Mouse (Mus musculus) hematopoietic stem cell, adult 5-6 weeks (primary cell): ENCODE measurements around the gene Hoxb3. TPM values are rescaled to one million over a fixed set of nuclear protein-coding genes. Genes with fewer than 3 reads are reported as not detected.

ENCODE experiments used
- ATAC-seq, 2 experiments: fragments of 125-278 bp in 1 of 2; replicated peaks in 1 of 2; 2 replicates each; pipeline ENCODE4 v1.8.0; 2016 to 2017; ENCODE audit warnings: inconsistent platforms in 2 of 2, mild to moderate bottlenecking in 2 of 2, moderate number of reproducible peaks in 2 of 2, low read depth in 1 of 2, moderate TSS enrichment in 1 of 2; ENCODE audit not compliant: low FRiP score in 2 of 2, poor library complexity in 2 of 2, severe bottlenecking in 2 of 2, insufficient read depth in 1 of 2, low TSS enrichment in 1 of 2
- total RNA-seq: library from RNA; stranded (forward); fragments of 172-1452, 232-1000 nt; gene quantifications from 2 replicates; pipeline ENCODE4 v1.2.3, GENCODE M21; 2017

Hoxb3 gene
- total RNA-seq, 1 experiment from 2014 or later = 9.4 TPM

DNA sequence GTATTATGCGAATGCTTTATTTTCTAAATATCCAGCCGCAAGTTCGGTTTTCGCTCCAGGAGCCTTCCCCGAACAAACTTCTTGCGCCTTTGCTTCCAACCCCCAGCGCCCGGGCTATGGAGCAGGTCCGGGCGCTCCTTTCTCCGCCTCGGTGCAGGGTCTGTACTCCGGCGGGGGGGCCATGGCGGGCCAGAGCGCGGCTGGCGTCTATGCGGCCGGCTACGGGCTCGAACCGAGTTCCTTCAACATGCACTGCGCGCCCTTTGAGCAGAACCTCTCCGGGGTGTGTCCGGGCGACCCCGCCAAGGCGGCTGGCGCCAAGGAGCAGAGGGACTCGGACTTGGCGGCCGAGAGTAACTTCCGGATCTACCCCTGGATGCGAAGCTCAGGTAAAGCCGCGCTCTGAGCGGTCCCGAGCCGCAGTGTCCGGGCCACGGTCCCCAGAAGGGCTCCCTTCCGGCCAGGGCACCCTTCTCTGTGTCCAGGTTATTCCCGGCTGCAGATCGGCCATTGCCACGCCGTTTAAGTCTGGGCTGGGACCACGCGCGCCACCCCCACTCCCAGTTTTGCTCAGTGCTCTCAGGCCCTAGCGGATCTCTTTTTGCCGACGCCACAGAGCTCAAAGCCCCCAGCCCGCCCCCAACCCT lies 36.3 kb upstream of the Hoxb3 start:
- ATAC-seq = no peak

DNA sequence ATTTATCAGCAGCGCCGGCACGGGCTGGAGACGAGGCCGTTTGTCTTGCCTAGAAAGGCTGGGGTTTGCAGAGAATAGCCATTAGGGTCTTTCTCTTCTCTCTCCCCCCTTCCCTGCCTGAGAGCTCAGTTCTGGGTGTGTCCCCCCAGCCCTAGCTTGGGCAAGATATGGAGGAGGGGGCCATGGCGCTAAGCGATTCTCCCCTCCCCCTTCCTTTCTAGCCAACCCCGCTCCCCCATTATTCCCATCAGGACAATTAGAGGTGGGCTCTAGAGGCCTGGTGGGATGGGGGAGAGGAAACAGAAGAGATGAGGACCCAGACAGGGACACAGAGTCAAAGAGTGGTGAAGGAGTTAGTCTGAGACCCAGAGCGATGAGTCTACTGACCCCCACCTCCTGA lies 35.7 kb upstream of the Hoxb3 start:
- no peak for ATAC-seq

DNA sequence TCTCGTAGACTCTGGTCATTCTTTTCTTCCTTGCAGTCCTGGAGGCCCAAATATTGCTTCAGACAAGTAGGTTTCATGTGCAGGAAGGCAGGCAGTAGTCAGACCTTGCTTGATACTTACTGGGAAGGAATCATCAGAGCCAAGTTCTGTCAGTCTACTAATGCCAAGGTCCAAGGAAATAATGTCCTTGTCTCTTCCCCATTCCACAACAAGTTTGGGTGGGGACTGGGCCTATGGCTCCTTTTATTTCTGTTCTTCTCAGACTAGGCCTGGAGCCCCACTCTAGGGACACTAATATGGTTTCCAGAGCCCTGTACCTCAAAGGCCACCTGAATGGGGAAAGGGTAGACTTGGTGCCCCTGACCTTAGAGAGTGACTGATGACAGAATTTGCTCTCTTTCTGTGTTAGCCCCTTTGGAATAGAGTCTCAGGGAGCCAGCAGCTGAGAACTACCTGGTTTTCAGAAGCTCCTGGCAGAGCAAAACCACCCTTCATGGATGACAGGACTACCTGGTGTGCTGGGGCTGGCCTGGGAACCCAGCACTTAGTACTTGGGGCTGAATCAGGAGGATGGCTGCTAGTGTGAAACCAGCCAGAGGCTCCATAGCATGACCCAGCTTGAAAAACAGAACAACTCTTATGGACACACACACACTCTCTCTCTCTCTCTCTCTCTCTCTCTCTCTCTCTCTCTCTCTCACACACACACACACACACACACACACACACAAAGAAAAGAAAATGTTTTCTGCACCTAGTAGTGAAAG lies 34.5 kb upstream of the Hoxb3 start:
- no peak for ATAC-seq

DNA sequence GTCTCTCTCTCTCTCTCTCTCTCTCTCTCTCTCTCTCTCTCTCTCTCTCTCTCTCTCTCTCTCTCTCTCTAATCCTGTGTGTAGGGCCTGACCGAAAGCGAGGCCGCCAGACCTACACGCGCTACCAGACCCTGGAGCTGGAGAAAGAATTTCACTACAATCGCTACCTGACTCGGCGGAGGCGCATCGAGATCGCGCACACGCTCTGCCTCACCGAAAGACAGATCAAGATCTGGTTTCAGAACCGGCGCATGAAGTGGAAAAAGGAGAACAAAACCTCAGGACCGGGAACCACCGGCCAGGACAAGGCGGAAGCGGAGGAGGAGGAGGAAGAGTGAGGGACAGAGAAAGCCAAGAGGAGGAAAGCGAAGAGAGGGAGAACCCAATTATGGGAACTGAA lies 33.8 kb upstream of the Hoxb3 start:
- no peak for ATAC-seq

DNA sequence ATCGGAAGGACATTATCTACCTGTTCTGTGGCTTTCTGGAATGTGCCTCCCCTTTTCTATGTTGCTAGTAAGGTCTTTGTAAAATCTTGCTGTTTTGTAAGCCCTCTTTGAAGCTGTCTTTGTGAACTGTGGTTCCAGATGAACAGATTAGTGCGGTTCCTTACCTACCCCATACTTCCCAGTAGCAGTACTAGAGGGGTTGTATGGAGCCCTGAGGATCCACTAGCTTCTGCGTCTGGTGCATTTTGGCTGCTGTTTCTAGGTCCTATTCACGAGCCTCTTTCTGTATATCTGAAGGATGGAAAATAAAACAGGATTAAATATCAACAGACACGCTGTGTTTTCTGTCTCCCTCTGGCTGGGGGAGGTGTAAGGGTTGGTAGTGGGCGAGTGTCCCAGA lies 33.3 kb upstream of the Hoxb3 start:
- no peak for ATAC-seq

DNA sequence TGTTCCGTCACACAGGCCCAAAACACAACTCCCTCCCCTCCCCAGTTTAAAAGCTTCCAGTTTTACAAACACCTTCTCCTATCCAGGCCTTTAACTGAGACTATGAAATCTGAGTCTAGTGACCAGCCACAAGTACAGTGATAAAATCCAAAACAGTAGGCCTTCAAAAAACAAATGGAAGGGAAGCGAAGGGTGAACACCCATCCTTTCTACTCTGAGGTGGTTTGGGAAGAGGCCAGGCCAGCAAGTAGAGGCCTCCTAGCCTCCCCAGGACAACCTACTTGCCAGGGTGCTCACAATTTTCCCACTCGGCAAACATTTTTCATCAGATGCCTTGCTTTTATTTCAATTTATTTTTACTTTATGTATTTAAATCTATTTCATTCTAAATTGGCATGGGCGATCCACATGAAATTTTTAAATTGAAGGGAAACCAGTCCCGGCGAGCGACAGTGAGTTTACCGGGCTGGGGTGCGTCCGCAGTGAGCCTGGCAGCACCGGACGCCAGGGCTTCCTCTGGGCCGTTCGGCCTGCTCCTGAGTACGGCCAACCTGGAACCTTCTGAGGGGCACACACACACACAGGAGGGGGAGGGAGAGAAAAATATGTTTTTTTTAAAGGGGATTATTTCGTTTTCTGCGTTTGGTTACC lies 32.3 kb upstream of the Hoxb3 start:
- no peak for ATAC-seq

DNA sequence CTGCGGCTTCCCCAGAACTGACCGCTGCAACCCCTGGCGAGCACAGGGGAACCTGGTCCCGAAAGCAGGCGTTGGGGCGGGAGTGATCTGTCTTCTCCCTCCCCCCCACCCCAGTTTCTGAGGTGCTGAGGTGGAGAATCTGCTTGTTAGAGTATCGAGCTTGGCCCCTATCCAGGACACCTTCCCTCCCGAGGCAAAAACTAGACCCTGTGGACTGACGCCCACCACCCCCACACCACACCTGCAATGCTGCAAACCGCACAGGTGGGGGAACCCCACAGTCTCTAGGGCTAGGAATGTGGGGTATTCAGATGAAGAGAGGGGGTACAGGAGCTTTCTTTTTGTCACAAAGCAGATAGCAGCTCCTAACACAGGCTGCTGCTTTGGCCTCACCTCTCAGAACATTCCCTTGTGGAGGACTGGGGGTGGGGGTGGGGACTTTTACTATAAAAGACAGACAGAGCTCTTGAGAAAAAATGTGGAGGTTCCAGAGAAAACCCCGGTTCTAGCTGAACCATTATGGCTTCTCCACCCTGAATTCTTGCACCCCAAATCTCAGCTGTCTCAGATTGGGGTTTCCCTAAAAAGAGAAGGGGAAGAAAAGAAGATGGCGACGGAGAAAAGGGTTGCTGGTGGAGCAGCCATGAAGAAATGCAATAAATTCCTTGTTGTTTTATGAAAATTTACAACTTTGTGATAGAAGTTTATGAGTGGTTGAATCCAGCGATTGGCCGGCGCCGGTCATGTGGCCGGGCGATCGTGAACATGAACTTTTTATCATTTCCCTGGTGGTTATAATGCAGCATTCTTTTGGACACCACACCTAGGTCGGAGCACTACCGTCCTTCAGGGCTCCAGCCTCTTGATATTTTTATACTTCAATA lies 31.2 kb upstream of the Hoxb3 start, which contains the start of gene Hoxb6:
TSS of gene Hoxb6 (plus strand) at position 796 of the 884 bp plus-strand sequence.
- ATAC-seq = no peak

DNA sequence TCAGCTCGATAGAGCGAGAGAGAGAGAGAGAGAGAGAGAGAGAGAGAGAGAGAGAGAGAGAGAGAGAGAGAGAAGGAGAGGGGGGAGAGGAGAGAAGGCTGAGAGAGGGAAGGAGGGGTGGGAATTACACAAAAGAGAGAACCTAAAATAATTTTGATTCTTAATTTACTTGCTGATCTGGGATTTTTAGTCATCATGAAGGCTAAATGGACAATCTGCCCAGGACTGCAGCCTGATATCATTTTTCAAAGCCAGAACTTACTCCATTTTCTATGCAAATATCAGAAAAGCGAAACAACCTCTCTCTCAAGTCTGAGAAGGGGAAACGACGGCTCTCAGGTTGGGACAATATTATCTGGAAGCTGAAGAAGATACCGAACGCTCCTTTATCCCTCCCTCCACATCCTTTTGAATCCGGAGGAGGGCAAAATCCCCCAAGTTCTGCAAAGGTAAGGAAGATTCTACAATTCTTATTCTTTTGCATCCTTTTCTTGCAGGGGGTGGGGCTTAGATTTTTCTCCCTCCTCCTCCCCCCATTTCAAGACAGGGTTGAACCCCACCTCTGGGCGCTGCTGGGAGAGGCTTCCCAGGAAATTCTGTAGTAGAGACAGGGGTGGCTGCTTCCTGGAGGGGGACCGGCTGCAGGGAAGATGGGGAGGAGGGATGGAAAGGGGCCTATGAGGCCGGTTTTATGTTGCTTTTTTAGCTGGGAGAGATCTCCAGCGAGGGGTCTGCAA lies 30.4 kb upstream of the Hoxb3 start:
- no peak for ATAC-seq

DNA sequence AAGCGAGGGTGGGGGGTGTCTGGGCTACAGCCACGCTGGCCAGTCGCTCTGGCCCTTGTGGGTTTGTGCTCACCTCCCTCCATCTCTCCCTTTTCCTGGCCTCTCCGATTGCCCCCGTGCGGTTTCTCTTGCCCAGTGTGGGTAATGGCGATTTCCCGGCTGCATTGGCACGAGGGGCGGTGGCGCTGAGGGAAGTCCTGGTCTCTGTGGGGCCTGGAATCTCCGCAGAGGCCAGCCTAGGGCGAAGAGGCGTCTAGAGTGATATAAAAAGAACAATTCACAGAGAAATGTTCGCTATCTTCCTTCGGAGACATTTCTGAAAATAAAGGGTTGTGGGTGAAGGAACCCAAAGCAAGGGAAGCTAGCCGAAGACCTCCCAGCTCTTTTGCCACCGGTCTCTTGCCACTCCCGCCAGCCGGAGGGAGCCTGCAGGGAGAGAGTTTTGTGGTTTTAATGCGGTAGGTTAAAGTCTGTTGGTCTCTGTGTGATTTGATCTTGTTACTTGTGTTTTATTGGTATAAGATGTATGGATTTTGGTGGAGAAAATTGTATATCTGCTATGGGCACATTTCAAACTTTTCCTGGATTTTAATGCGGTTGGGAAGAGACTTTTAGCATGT lies 29.7 kb upstream of the Hoxb3 start:
- no peak for ATAC-seq

DNA sequence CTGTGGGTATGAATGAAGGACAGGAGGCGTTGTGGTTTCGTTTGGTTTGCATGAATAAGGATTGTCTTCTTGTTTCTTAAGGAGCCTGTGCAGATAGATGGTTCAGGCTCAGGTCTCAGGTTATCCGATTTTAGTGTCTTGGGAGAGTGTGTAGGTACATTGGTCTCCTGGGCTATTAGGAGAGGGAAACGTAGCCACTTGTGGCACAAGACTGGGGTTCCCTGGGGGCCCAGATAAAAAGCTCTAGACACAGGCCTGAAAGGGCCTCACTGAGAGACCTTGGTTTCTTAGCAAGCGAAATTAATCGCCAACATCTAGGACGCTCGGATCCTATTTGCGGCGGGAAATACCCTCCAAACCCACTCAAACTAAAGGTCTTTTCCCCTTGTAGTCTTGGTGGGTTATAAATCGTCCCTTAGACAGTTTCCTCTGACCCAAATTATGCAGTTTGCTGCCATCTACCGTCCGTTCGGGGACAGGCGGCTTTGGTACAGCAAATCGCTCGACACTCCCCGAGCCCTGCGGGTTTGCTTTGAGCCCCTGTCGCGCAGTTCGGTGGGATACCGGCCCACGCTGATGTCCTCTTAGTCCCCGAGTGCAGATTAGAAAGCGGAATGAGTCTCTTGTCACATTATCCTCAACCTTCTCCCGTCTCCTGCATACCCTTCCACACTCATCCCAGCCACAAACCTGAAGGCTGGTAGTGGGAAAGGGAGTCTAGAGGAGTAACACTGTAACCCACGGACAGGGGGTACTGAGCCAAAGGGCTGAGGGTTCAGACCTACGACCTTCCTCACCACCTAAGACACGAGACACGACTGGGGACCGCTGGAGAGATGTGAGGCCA lies 28.7 kb upstream of the Hoxb3 start:
- ATAC-seq = peak; percentile 77 to 81

DNA sequence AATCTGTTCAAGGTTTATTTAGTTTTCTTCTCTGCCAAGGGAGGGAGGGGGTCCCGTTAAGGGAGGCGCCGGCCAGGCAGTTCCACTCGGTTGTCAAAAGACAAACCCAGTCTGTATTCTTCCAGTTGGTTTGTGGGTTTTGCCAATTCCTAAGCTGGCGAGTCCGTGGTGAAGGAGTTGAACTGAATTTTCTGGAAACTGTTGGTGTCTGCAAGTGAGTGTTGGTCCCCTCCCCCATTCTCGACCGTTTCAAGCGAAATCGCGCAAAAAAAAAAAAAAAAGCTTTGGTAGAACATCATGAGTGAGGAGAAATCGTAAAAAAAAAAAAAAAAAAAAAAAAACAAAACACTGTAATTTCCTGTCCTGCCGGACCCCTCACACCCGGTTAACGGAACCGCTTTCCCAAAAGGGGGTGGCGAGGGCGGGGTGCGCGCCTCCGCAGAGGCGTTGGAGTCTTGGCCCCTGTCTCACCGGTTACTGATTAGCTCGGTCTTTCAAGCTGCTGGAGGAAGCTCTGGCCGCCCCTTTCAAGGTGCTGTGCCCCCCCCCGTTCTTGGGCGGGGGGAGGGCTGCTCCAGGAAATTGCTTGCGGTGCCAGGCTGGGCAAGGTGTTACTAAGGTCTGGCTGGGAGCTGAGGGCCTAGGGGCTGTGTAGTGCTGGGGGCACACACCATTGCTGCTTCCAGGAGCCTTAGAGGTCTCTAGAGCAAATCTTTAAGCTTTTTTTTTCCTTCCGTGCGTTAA lies 27.9 kb upstream of the Hoxb3 start:
- no peak for ATAC-seq

DNA sequence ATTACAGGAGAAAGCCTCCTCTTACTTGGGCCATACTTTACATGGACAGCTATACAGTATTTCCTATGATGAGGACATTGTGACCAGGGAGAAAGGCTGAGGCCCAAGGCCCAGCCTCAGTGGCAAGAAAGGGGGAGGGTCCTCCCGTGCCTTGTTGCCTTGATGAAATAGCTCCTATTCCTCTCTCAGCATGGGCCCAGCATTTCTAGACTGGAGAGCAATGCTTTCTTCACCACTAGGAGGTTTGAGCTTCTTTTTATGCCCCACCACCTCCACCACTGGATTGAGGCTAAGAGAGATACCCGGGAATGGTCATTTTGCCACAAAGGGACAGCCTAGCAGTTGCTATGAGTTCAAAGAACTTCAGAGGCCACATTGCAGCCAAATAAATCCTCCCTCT lies 26.1 kb upstream of the Hoxb3 start:
- no peak for ATAC-seq

DNA sequence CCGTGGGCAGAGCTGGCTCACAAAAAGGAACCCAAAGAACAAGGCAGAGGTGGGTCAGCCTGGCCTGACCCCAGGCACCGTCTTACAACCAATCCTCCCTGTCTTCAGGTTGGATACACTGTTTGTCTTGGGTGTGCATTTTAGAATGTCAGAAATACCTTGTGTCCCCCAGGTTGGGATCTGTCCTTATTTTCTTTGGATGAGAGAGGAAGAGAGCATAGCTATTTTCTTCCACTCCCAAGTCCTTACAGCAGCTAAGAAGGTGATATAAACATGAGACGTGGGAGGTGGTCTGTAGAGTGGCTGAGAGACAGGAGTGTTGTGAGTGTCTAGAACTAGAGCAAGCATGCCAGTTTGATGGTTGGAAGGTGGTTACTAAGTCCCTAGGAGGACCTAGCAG lies 25.7 kb upstream of the Hoxb3 start:
- ATAC-seq = no peak

DNA sequence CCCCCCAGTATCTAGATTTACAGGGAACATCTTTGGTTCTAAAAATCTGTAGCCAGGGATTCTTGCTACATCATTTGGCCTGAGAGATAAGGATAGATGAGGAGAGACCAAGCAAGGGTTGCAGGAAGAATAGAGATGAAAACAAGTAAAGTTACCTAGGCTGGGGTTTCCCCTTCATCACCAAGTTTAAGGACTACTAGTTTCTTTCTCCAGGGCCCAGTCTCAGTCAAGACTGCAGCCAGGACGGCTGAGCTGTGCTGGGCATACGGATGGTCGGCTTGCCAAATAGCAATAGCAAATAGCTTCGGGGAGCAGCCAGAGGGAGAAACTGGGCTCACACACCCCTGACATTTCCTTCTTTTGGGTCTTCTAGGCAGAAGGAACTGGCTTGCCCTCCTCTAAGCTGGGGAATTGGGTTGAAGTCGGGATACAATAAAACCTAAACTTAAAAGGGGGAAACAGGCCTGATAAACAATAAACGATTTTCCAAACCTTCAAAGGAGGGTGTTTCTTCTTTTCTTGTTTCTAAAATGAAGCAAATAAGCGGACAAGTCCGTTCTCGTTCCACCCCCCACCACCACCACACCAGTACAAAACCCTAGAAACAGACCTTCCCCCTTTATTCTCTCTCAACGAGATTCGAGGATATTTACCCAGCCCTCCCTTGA lies 25.0 kb upstream of the Hoxb3 start:
- no peak for ATAC-seq
